Comparison of ENCODE assay signal across 26 mouse cellular contexts in the genomic region with DNA sequence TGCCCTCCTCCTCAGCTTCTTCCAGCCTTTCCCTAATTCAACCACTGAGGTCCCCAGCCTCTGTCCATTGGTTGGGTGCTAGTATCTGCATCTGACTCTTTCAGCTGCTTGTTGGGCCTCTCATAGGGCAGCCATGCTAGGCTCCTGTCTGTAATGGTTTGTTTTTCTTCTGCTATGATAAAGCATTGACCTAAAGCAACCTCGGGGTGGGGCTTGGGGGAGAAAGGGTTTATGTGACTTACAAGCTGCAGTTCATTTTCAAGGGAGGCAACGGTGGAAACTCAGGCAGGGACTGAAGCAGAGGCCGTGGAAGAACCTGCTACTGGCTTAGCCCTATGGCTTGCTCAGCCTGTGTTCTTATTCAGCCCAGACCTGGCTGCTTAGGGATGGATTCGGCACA. TPM values are rescaled to one million over a fixed set of nuclear protein-coding genes. Genes with fewer than 3 reads are reported as not detected.
DNase-seq lines count a peak whose midpoint lies in the region; ATAC-seq lines count a peak whose summit lies in the region.
"Had no signal": no experiment of that assay in that cellular context is flagged by ENCODE, and none has a peak within 500 bp of the region (broad histone marks: within the 10 kb centered on the region; RNA-seq: fewer than 3 reads in every experiment).

No protein-coding gene starts in this region.

- no peak overlapping the region for H3K4me3 ChIP-seq in heart, embryonic 10.5 days
- no peak overlapping the region for H3K4me3 ChIP-seq in midbrain, embryonic 10.5 days
- no peak overlapping the region for H3K4me3 ChIP-seq in midbrain, embryonic 15.5 days
- H3K4me3 ChIP-seq in liver, embryonic 11.5 days (ENCODE audit: low read depth, low read length): no peak overlapping the region
- H3K4me3 ChIP-seq: intestine, embryonic 15.5 days; layer of hippocampus, adult 2 months; lung, embryonic 15.5 days had no signal

- H3K4me2 ChIP-seq in midbrain, embryonic 15.5 days: no peak overlapping the region
- no peak overlapping the region; the same call in 1 of the 2 replicates for H3K4me2 ChIP-seq in liver, embryonic 11.5 days
- H3K4me2 ChIP-seq: intestine, embryonic 15.5 days; lung, embryonic 15.5 days had no signal

- 50% methylated on average over 4 of the region's 4 CpGs for WGBS in heart, embryonic 10.5 days
- WGBS in midbrain, embryonic 10.5 days: 71% methylated on average over 4 of the region's 4 CpGs
- 57% methylated on average over 4 of the region's 4 CpGs for WGBS in midbrain, embryonic 15.5 days
- WGBS in liver, embryonic 11.5 days: 47% methylated on average over 4 of the region's 4 CpGs

- peak overlapping the region; percentile 36; the same call in 1 of the 2 replicates for H3K27ac ChIP-seq in heart, embryonic 10.5 days
- H3K27ac ChIP-seq in midbrain, embryonic 10.5 days (replicated peaks): peak overlapping the region; percentile 69
- no peak overlapping the region for H3K27ac ChIP-seq in midbrain, embryonic 15.5 days
- peak overlapping the region; percentile 78 for H3K27ac ChIP-seq in liver, embryonic 11.5 days (ENCODE audit: low read depth, low read length)
- H3K27ac ChIP-seq: intestine, embryonic 15.5 days; layer of hippocampus, adult 2 months; lung, embryonic 15.5 days; stomach, postnatal 0 days had no signal

- intact Hi-C loops in heart, postnatal 25 days (cut with DNase I): no loop called here

- no peak for ATAC-seq in midbrain, embryonic 15.5 days (replicated peaks)
- peak; percentile 32 for ATAC-seq in liver, embryonic 11.5 days (replicated peaks; ENCODE audit: low FRiP score)
- ATAC-seq: hindbrain, embryonic 16.5 days; intestine, embryonic 15.5 days; midbrain, embryonic 16.5 days; Patski had no signal

- H3K27me3 ChIP-seq in heart, embryonic 10.5 days (ENCODE audit: insufficient read depth, poor library complexity, severe bottlenecking): no peaks in the 10 kb centered on the region
- H3K27me3 ChIP-seq in midbrain, embryonic 10.5 days (ENCODE audit: low read depth, poor library complexity, severe bottlenecking): peaks cover 12% of the 10 kb centered on the region
- H3K27me3 ChIP-seq in midbrain, embryonic 15.5 days (replicated peaks): no peaks in the 10 kb centered on the region
- H3K27me3 ChIP-seq in liver, embryonic 11.5 days (replicated peaks; ENCODE audit: control insufficient read depth, insufficient read depth, low read length): no peaks in the 10 kb centered on the region
- H3K27me3 ChIP-seq: CH12.LX; intestine, embryonic 15.5 days; lung, embryonic 15.5 days; Patski had no signal

- no peak overlapping the region for H3K9ac ChIP-seq in midbrain, embryonic 15.5 days
- H3K9ac ChIP-seq in liver, embryonic 11.5 days (ENCODE audit: low read depth, low read length): no peak overlapping the region
- H3K9ac ChIP-seq: intestine, embryonic 15.5 days; lung, embryonic 15.5 days had no signal

- H3K9me3 ChIP-seq in heart, embryonic 10.5 days: no peaks in the 10 kb centered on the region
- no peaks in the 10 kb centered on the region for H3K9me3 ChIP-seq in midbrain, embryonic 10.5 days (replicated peaks)
- no peaks in the 10 kb centered on the region for H3K9me3 ChIP-seq in midbrain, embryonic 15.5 days
- no peaks in the 10 kb centered on the region for H3K9me3 ChIP-seq in liver, embryonic 11.5 days (ENCODE audit: control insufficient read depth, low read length)
- H3K9me3 ChIP-seq: G1E; intestine, embryonic 15.5 days; lung, embryonic 15.5 days had no signal

- H3K4me1 ChIP-seq in heart, embryonic 10.5 days: peaks cover 41% of the 10 kb centered on the region
- H3K4me1 ChIP-seq in midbrain, embryonic 10.5 days: peaks cover 65% of the 10 kb centered on the region
- H3K4me1 ChIP-seq in midbrain, embryonic 15.5 days: peaks cover 16% of the 10 kb centered on the region
- H3K4me1 ChIP-seq in liver, embryonic 11.5 days (replicated peaks; ENCODE audit: control insufficient read depth, insufficient read depth, low read length): peaks cover 46% of the 10 kb centered on the region

- no peak for DNase-seq in heart, embryonic 10.5 days (ENCODE audit: low spot score)
- DNase-seq in heart, postnatal 25 days (ENCODE audit: low spot score): no peak
- no peak for DNase-seq in midbrain, embryonic 10.5 days (ENCODE audit: low spot score)
- DNase-seq in liver, embryonic 11.5 days (ENCODE audit: low spot score): no peak
- DNase-seq in yolk sac, embryonic 10.5 days (ENCODE audit: low spot score): peak; percentile 36
- no peak for DNase-seq in gastrocnemius, postnatal 25 days
- DNase-seq: adrenal gland, adult 8-10 months; B cell, adult 2 months; cerebellum, adult 18-20 months; cerebellum, postnatal 14 days; heart, postnatal 10 days; kidney, adult 8-10 months; kidney, postnatal 10 days; lung, postnatal 36 days; thymus, adult 2 months; thymus, postnatal 4 days had no signal

- H3K36me3 ChIP-seq in heart, embryonic 10.5 days: no peaks in the 10 kb centered on the region
- H3K36me3 ChIP-seq in midbrain, embryonic 10.5 days: no peaks in the 10 kb centered on the region
- no peaks in the 10 kb centered on the region for H3K36me3 ChIP-seq in midbrain, embryonic 15.5 days (replicated peaks)
- no peaks in the 10 kb centered on the region for H3K36me3 ChIP-seq in liver, embryonic 11.5 days (ENCODE audit: control insufficient read depth, insufficient read depth, low read length)
- H3K36me3 ChIP-seq: G1E; intestine, embryonic 15.5 days; lung, embryonic 15.5 days had no signal

RNA-seq across cellular contexts. Expression of gene Fam20b, which starts 31.4 kb away (rescaled TPM):
- 21.8 and 24.4 TPM in 2 replicates for polyA plus RNA-seq in heart, embryonic 10.5 days (2016; fragmentation: Nextera tagmentation; extraction: Ambion mirVana)
- total RNA-seq in heart, postnatal 25 days (2021): 10 to 100 TPM; 48.1 to 51.9 TPM
- 16.6 and 19.9 TPM in 2 replicates for polyA plus RNA-seq in midbrain, embryonic 10.5 days (2016; fragmentation: Nextera tagmentation; extraction: Ambion mirVana)
- polyA plus RNA-seq in midbrain, embryonic 15.5 days (2015; fragmentation: Nextera tagmentation; extraction: Ambion mirVana): 34.2 and 34.7 TPM in 2 replicates
- polyA plus RNA-seq in liver, embryonic 11.5 days (2014; fragmentation: Nextera tagmentation; extraction: Ambion mirVana): 22.1 and 22.2 TPM in 2 replicates
- 10 to 100 TPM; 29.0 to 30.2 TPM for total RNA-seq in gastrocnemius, postnatal 25 days (2021)
